Mouse (Mus musculus) MEL (cell line): ENCODE data around the gene Lnx2. TPM values are rescaled to one million over a fixed set of nuclear protein-coding genes. Genes with fewer than 3 reads are reported as not detected.

ENCODE experiments used
- DNase-seq: peaks from one replicate; pipeline ENCODE4 v3.0.0; 2011; ENCODE audit warnings: low read depth, low spot score
- H3K27ac ChIP-seq: 2 replicates; pipeline ENCODE4 v1.5.1; 2012; ENCODE audit warnings: low read depth, mild to moderate bottlenecking, control low read depth, low read length, moderate library complexity; ENCODE audit not compliant: control insufficient read depth
- H3K27me3 ChIP-seq, 2 experiments: fragments of 150-350 bp in 1 of 2; sonication (generic) in 1 of 2; 2 replicates each; pipeline ENCODE4 v1.6.1; 2012; ENCODE audit warnings: low read length in 2 of 2, mild to moderate bottlenecking in 2 of 2, improper control_type of control experiment in 1 of 2, moderate library complexity in 1 of 2; ENCODE audit not compliant: insufficient read depth in 2 of 2, control insufficient read depth in 1 of 2
- H3K36me3 ChIP-seq, 2 experiments: 2 replicates each; pipeline ENCODE4 v1.6.1; 2012 to 2014; ENCODE audit warnings: low read length in 2 of 2, improper control_type of control experiment in 1 of 2, inconsistent platforms in 1 of 2, mild to moderate bottlenecking in 1 of 2; ENCODE audit not compliant: insufficient read depth in 2 of 2, control insufficient read depth in 1 of 2
- H3K4me1 ChIP-seq, 2 experiments: fragments of 150-350 bp in 1 of 2; sonication (generic) in 1 of 2; 2 replicates each; pipeline ENCODE4 v1.6.1; 2012; ENCODE audit warnings: low read length in 2 of 2, improper control_type of control experiment in 1 of 2, mild to moderate bottlenecking in 1 of 2; ENCODE audit not compliant: insufficient read depth in 2 of 2, control insufficient read depth in 1 of 2
- H3K4me3 ChIP-seq, 2 experiments: fragments of 150-350 bp in 1 of 2; sonication (generic) in 1 of 2; 2 replicates each; pipeline ENCODE4 v1.5.1; 2012; ENCODE audit warnings: low read depth in 2 of 2, low read length in 2 of 2, mild to moderate bottlenecking in 2 of 2, moderate library complexity in 2 of 2, control low read depth in 1 of 2, improper control_type of control experiment in 1 of 2; ENCODE audit not compliant: control insufficient read depth in 1 of 2, insufficient read depth in 1 of 2
- H3K79me2 ChIP-seq: 2 replicates; pipeline ENCODE4 v1.6.1; 2012; ENCODE audit warnings: mild to moderate bottlenecking, low read length, moderate library complexity; ENCODE audit not compliant: control insufficient read depth, poor library complexity, insufficient read depth
- H3K9ac ChIP-seq: 2 replicates; pipeline ENCODE4 v1.6.1; 2012; ENCODE audit warnings: low read depth, mild to moderate bottlenecking, control low read depth, low read length, moderate library complexity; ENCODE audit not compliant: control insufficient read depth, poor library complexity, severe bottlenecking
- H3K9me3 ChIP-seq: fragments of 150-350 bp; sonication (generic); replicated peaks from 2 replicates; pipeline ENCODE4 v1.6.1; 2012; ENCODE audit warnings: mild to moderate bottlenecking, low read length, improper control_type of control experiment, moderate library complexity; ENCODE audit not compliant: insufficient read depth
- BHLHE40 ChIP-seq: IDR thresholded peaks from 2 replicates; pipeline ENCODE4 v1.6.1; 2012; ENCODE audit warnings: low read depth, mild to moderate bottlenecking, inconsistent platforms, low read length, improper control_type of control experiment, borderline replicate concordance
- CHD2 ChIP-seq: IDR thresholded peaks from 2 replicates; pipeline ENCODE4 v1.6.1; 2011; ENCODE audit warnings: low read length, improper control_type of control experiment
- E2F4 ChIP-seq: IDR thresholded peaks from 2 replicates; pipeline ENCODE4 v1.6.1; 2011; ENCODE audit warnings: low read depth, low read length, improper control_type of control experiment, borderline replicate concordance
- JUND ChIP-seq: IDR thresholded peaks from 2 replicates; pipeline ENCODE4 v1.6.1; 2011; ENCODE audit warnings: low read depth, mild to moderate bottlenecking, improper control_type of control experiment, low read length
- KAT2A ChIP-seq: conservative IDR thresholded peaks from 2 replicates; pipeline ENCODE4 v1.6.1; 2012; ENCODE audit warnings: low read depth, low read length, improper control_type of control experiment, inconsistent platforms
- MAFK ChIP-seq: IDR thresholded peaks from 2 replicates; pipeline ENCODE4 v1.6.1; 2011; ENCODE audit warnings: low read depth, mild to moderate bottlenecking, low read length, improper control_type of control experiment, borderline replicate concordance
- MAX ChIP-seq: IDR thresholded peaks from 2 replicates; pipeline ENCODE4 v1.6.1; 2011; ENCODE audit warnings: low read length, improper control_type of control experiment
- MAZ ChIP-seq: IDR thresholded peaks from 2 replicates; pipeline ENCODE4 v1.6.1; 2012; ENCODE audit warnings: low read depth, mild to moderate bottlenecking, inconsistent platforms, low read length, improper control_type of control experiment
- MEF2A ChIP-seq: IDR thresholded peaks from 2 replicates; pipeline ENCODE4 v1.6.1; 2014; ENCODE audit warnings: low read depth, mild to moderate bottlenecking, inconsistent platforms, low read length, improper control_type of control experiment; ENCODE audit not compliant: poor library complexity, insufficient replicate concordance, severe bottlenecking; ENCODE audit errors: extremely low read depth
- MYB ChIP-seq: IDR thresholded peaks from 2 replicates; pipeline ENCODE4 v1.6.1; 2011; ENCODE audit warnings: mild to moderate bottlenecking, low read depth, low read length, improper control_type of control experiment
- POLR2A ChIP-seq, 2 experiments: IDR thresholded peaks; 2 replicates each; pipeline ENCODE4 v1.6.1; 2011 to 2012; ENCODE audit warnings: low read length in 2 of 2, mild to moderate bottlenecking in 2 of 2, control low read depth in 1 of 2, improper control_type of control experiment in 1 of 2, low read depth in 1 of 2, moderate library complexity in 1 of 2; ENCODE audit not compliant: control insufficient read depth in 1 of 2, insufficient read depth in 1 of 2, poor library complexity in 1 of 2
- SMC3 ChIP-seq: IDR thresholded peaks from 2 replicates; pipeline ENCODE4 v1.6.1; 2011; ENCODE audit warnings: low read depth, low read length, improper control_type of control experiment
- TBP ChIP-seq: IDR thresholded peaks from 2 replicates; pipeline ENCODE4 v1.8.0; 2011; ENCODE audit warnings: low read depth, low read length, improper control_type of control experiment
- UBTF ChIP-seq: IDR thresholded peaks from 2 replicates; pipeline ENCODE4 v1.6.1; 2012; ENCODE audit warnings: low read depth, mild to moderate bottlenecking, inconsistent platforms, low read length, improper control_type of control experiment, moderate library complexity, borderline replicate concordance; ENCODE audit not compliant: insufficient read depth
- USF1 ChIP-seq: IDR thresholded peaks from 2 replicates; pipeline ENCODE4 v1.6.1; 2014; ENCODE audit warnings: low read depth, mild to moderate bottlenecking, inconsistent platforms, low read length, improper control_type of control experiment, moderate library complexity
- USF2 ChIP-seq, 2 experiments: IDR thresholded peaks; 2 replicates each; pipeline ENCODE4 v1.6.1; 2011 to 2012; ENCODE audit warnings: improper control_type of control experiment in 2 of 2, low read length in 2 of 2, borderline replicate concordance in 1 of 2, inconsistent platforms in 1 of 2, low read depth in 1 of 2, mild to moderate bottlenecking in 1 of 2; ENCODE audit not compliant: insufficient read depth in 1 of 2
- ZKSCAN1 ChIP-seq: IDR thresholded peaks from 2 replicates; pipeline ENCODE4 v1.6.1; 2012; ENCODE audit warnings: low read depth, mild to moderate bottlenecking, inconsistent platforms, low read length, improper control_type of control experiment, moderate library complexity
- polyA plus RNA-seq, 2 experiments: library from polyadenylated mRNA; stranded (reverse) in 1 of 2; unstranded in 1 of 2; fragments of >175 nt in 1 of 2; fragments of >200 nt in 1 of 2; gene quantifications; 2 replicates each; pipeline versions ENCODE4 v1.2.1 to v1.2.4; 2012; ENCODE audit warnings: low replicate concordance in 2 of 2, low read depth in 1 of 2; ENCODE audit not compliant: insufficient read length in 2 of 2, insufficient read depth in 1 of 2, missing spikeins in 1 of 2
- total RNA-seq: library from RNA; depleted of rRNA; stranded (reverse); fragments of 300-350 nt; gene quantifications from 2 replicates; pipeline ENCODE4 v1.2.3, GENCODE M21; 2012

The Lnx2 gene
- total and polyA plus RNA-seq, 3 experiments, result 22.0 to 26.1 TPM; not detected in 1

GRCm38 (mm10) chr5:147031281-147031680 lies 45.1 kb downstream of the Lnx2 start:
- no peaks in the 10 kb centered on the region for H3K9me3 ChIP-seq
- no peaks in the 10 kb centered on the region for H3K79me2 ChIP-seq
- no peak overlapping the region for H3K4me3 ChIP-seq
- no peak for DNase-seq
- TF ChIP-seq ZKSCAN1, result no peak
- no peak for TF ChIP-seq MEF2A
- no peak for TF ChIP-seq CHD2
- no peak for TF ChIP-seq MAFK
- no peak for TF ChIP-seq UBTF
- no peak for TF ChIP-seq SMC3
- no peak for TF ChIP-seq BHLHE40
- TF ChIP-seq JUND, result no peak
- TF ChIP-seq POLR2A (IDR thresholded peaks at IDR 0.05; ENCODE audit: control insufficient read depth in 1 of 2, insufficient read depth in 1 of 2, low read depth in 1 of 2, low read length in 2 of 2, poor library complexity in 1 of 2), result no peak
- no peak for TF ChIP-seq MAZ
- TF ChIP-seq USF1, result no peak
- TF ChIP-seq MYB, result no peak
- TF ChIP-seq KAT2A, result no peak
- no peak for TF ChIP-seq TBP
- TF ChIP-seq USF2 (IDR thresholded peaks at IDR 0.05; ENCODE audit: borderline replicate concordance in 1 of 2, insufficient read depth in 1 of 2, low read depth in 1 of 2, low read length in 2 of 2), result no peak
- TF ChIP-seq E2F4, result no peak
- no peaks in the 10 kb centered on the region for H3K4me1 ChIP-seq
- H3K27me3 ChIP-seq, result no peaks in the 10 kb centered on the region
- peaks cover 0 to 3% of the 10 kb centered on the region in 2 experiments for H3K36me3 ChIP-seq
- no peak overlapping the region for H3K9ac ChIP-seq
- no peak overlapping the region for H3K27ac ChIP-seq

- H3K4me1 ChIP-seq, result no peaks in the 10 kb centered on the region
- H3K36me3 ChIP-seq, result peaks cover 0 to 5% of the 10 kb centered on the region in 2 experiments; a peak in 2 of 4 replicates
- H3K27ac ChIP-seq, result no peak overlapping the region
- H3K9ac ChIP-seq, result no peak overlapping the region
- H3K9me3 ChIP-seq, result no peaks in the 10 kb centered on the region
- DNase-seq, result no peak
- TF ChIP-seq MAZ (no peak), MAX (no peak)
- H3K27me3 ChIP-seq, result no peaks in the 10 kb centered on the region
- no peak overlapping the region for H3K4me3 ChIP-seq
- no peaks in the 10 kb centered on the region for H3K79me2 ChIP-seq
Observed at GRCm38 (mm10) chr5:147024331-147025034, 51.9 kb downstream of the Lnx2 start.
